Mouse (Mus musculus): ENCODE results near the gene Ddx19a. TPM values are rescaled to one million over a fixed set of nuclear protein-coding genes. Genes with fewer than 3 reads are reported as not detected.

Gene Ddx19a
- 21.2 TPM for polyA plus RNA-seq (2017; shearing (Covaris generic))

DNA sequence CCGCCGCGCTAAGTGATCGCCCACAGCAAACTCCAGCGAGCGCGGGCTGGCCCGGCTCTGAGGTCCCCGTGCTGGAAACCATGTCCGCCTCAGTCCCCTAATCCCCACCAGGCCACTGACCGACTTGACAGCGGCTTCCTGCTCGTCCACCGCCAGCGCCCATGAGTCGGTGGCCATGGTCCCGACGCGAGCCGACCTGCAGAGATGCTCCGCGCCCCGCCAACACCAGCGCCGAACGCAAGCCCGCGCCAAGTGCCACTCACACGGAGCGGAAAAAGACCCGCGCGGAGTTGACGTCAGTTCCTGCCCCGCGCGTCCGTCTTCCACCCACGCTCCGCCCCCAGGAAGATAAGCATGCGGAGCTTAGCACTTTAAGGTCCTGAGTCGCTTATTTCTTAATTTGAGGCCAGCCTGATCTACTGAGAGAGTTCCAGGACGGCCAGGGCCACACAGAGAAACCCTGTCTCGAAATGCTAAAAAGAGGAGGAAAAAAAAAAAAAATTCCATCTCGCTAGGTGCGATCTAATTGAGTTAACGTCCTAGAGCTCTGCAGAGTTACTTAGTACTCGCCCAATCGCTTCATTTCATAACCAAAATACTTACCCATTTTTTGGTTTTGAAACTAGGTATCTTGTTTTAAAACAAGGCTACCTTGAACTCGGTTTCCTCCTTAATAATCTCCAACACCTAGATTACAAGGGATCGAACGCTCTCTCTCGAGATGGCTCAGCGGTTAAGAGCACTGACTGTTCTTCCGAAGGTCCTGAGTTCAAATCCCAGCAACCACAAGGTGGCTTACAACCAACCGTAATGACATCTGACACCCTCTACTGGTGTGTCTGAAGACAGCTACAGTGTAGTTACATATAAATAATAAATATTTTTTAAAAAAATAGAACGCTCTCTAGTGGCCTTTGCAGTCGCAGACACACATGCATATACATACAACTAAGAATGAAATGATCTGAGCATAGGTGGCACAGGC is at the start of gene Ddx19a:
Gene Ddx19a (minus strand): TSS at position 254 of the 985 bp plus-strand sequence.

GRCm38 (mm10) chr8:111032916-111033315 is 35.3 kb upstream of the Ddx19a start, which contains the start of gene Aars:
TSS of gene Aars (plus strand) at chr8:111033144.

DNA sequence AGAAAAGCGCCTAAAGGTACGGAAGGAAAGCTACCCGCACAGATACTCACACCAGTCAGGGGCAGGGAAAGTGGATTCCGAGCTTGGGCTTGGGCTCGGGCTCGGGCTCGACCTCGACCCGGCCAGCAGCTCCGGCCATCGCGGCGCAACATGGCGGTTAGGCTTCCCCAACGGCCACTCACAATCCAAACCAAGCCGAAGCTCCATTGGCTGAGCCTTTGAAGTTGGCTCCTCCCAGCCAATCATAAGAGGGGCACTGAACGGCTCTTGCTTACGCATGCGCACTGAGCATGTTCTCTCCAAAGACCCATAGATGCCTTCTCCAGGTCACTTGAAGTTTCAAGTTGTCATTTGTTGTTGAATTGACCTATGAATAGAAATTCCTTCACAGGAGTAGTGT is 34.0 kb upstream of the Ddx19a start, which contains the start of gene Ddx19b:
Gene Ddx19b (minus strand): TSS at position 180 of the 400 bp plus-strand sequence.

Other genes with a start within 250 kb of the Ddx19a start
- not detected for gene Il34, start 191.9 kb downstream of the Ddx19a start, polyA plus RNA-seq (2017; shearing (Covaris generic))
- gene Cog4, start 151.2 kb downstream of the Ddx19a start, polyA plus RNA-seq (2017; shearing (Covaris generic)): 52.9 TPM
- gene Sf3b3, start 151.0 kb downstream of the Ddx19a start, polyA plus RNA-seq (2017; shearing (Covaris generic)): 203 TPM
- 8.1 TPM for gene Fuk, start 95.3 kb downstream of the Ddx19a start, polyA plus RNA-seq (2017; shearing (Covaris generic))
- 7.7 TPM for gene St3gal2, start 77.9 kb downstream of the Ddx19a start, polyA plus RNA-seq (2017; shearing (Covaris generic))
- 17.4 TPM for gene Ddx19b, start 34.0 kb upstream of the Ddx19a start, polyA plus RNA-seq (2017; shearing (Covaris generic))
- 38.1 TPM for gene Aars, start 35.3 kb upstream of the Ddx19a start, polyA plus RNA-seq (2017; shearing (Covaris generic))
- gene Exosc6, start 58.5 kb upstream of the Ddx19a start, polyA plus RNA-seq (2017; shearing (Covaris generic)): 48.9 TPM
- gene Clec18a, start 94.6 kb upstream of the Ddx19a start, polyA plus RNA-seq (2017; shearing (Covaris generic)): not detected
- 17.2 TPM for gene Pdpr, start 96.8 kb upstream of the Ddx19a start, polyA plus RNA-seq (2017; shearing (Covaris generic))